Mouse (Mus musculus) embryo, embryonic 10.5 days (tissue): Measurements from ENCODE around the gene Srek1ip1.
A peak's percentile ranks its signal among the peaks of the same experiment; 100 is the strongest.

Experiments
- DNase-seq: peaks from one replicate; pipeline ENCODE4 v3.0.0-alpha.2; 2015; ENCODE audit warnings: low spot score

The Srek1ip1 gene

GRCm38 (mm10) chr13:104843295-104844089 is 51.2 kb downstream of the Srek1ip1 start:
- DNase-seq = no peak

GRCm38 (mm10) chr13:104853645-104854044 is 61.4 kb downstream of the Srek1ip1 start:
- no peak for DNase-seq

- DNase-seq = peak; percentile 70
Measured at GRCm38 (mm10) chr13:104863127-104863979, 71.1 kb downstream of the Srek1ip1 start, which contains the start of gene Shisal2b. TSS of gene Shisal2b (minus strand) at chr13:104863893.

- DNase-seq = no peak
Measured at GRCm38 (mm10) chr13:104866726-104867125, 74.4 kb downstream of the Srek1ip1 start.

- no peak for DNase-seq
Measured at GRCm38 (mm10) chr13:104869907-104870306, 77.6 kb downstream of the Srek1ip1 start.

GRCm38 (mm10) chr13:104878508-104878907 is 86.2 kb downstream of the Srek1ip1 start:
- no peak for DNase-seq

GRCm38 (mm10) chr13:104883566-104884249 is 91.4 kb downstream of the Srek1ip1 start:
- no peak for DNase-seq

GRCm38 (mm10) chr13:104886308-104887032 is 94.2 kb downstream of the Srek1ip1 start:
- no peak for DNase-seq
